Mouse (Mus musculus) thymus, postnatal 14 days (tissue): ENCODE data around the gene Fbxl5.

Experiments used
- DNase-seq: peaks from one replicate; pipeline ENCODE4 v3.0.0; 2021

Fbxl5 gene

DNA sequence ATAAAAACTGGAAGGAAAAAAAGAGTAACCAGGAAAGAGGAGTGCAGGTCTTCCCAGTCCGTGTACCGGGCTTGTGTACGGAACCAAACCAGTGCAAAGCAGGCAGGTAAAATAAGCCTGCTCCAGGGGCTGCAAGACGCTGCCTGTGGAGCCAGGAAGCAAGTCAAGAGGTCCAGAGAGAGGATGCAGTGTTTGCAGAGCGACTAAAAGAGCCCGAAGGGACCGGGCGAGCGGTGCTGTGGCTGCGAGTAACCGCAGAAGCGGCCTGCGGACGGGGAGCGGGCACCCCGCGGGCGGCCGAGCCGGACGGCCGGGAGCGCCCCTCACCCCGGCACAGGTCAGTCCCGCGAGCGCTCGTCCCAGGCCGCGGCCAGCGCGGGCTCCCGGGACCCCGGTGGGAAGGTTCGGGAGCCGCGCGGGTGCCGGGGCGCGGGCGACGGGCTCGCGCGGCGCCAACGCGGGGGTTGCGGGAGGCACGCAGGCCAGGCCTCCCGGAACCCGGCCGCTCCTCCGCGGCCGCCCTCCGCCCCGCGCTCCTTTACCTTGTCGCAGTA is 39.9 kb downstream of the Fbxl5 start:
- peak; percentile 50 for DNase-seq

DNA sequence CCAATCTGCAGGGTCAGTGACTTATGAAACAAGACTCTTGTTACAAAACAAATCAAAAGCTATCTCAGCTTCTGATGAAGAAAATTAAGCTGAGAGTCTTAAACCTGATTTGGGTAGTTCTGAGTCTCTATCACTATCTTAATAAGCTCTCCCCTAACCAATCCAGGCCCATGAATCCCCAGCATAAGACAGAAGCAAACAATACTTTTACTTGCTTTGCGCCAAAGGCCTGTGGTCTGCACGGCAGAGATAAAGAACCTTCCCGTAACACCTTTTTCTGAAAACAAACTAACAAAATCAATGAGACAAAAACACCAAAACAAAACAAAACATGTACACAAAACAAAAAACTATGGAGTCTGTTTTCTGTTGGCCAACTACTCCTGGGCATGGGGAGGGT is 42.9 kb downstream of the Fbxl5 start:
- DNase-seq: no peak

DNA sequence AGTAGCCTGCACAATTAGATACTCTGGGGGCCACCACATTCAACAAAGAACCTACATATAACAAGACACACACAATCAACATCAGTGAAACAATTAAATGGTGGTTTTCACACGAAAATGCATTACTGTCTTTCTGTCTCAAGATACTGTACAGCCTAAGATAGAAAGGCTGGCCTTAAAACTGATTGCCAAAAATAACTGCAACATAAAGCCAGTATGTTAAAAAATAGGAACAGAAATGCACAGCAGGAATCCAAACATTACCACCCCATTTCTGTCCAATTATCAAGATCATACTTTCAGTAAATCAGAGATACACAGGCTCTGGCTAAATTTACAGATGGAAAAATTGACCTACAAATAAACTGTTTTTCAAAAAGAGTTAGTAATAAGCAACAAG is 44.4 kb downstream of the Fbxl5 start:
- no peak for DNase-seq

DNA sequence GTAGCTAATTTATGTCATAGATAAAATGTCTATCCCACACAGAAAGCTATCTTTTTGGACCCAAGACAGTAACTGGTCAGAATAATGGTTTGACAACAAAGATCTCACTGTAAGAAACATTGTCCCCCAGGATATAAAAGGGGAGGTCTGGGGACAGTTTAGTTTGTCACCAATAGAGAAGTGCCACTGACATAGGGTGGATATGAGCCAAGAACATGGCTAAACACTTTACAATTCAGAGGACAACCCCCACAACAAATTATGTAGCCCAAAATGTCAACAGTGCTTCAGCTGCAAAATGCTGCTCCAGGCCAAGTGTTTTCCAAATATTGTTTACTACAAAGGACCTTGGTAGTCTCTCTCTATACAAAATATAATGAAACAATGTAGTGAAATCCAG is 45.0 kb downstream of the Fbxl5 start:
- DNase-seq: no peak

DNA sequence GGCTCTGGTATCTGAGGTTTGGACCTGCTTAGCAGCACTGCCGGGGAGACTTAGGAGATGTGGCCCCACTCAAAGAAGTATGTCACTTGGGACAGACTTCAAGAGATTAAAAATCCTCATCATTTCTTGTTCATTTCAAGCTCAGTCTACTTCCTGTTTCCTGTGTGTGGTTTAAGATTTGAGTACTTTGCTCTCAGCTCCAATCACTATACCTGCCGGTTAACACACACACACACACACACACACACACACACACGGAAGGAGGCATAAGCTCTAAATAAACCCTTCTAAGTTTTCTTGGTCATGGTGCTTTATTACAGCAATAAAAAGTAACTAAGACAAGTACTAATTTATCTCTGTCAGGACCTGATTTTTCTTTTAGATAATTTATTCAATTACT is 49.9 kb downstream of the Fbxl5 start:
- peak; percentile 35 for DNase-seq

DNA sequence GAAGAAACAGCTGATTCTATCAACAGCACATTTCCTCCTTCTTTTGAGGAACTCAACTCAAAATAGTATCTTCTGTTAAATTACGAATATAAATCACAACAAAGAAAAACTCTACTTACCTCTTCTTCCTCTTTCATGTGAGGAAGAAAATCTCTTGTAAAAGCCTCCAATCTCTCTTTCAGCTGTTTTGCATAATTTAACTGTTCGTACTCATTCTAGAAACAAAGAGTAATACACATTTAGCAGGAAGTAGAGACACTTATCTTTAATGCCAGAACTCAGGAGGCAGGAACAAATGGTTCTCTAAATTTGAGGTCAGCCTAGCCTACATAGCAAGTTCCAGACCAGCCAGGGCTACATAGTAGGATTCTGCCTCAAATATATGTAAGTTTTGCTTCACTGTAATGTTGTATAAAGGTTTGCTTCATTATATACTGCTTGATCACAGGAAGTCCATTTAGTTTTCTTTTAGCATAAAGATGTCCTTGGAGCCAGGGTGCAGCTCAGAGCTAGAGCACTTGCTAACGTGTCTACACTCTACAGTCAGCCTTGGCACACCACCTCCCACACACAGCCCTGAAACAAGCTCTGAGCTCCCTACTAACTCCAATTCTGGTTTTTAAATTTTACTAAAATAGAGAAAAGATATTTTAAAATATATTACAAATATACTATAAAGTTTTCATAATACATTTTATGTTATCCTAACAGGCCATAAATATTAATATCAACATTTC is 50.7 kb downstream of the Fbxl5 start:
- no peak for DNase-seq

DNA sequence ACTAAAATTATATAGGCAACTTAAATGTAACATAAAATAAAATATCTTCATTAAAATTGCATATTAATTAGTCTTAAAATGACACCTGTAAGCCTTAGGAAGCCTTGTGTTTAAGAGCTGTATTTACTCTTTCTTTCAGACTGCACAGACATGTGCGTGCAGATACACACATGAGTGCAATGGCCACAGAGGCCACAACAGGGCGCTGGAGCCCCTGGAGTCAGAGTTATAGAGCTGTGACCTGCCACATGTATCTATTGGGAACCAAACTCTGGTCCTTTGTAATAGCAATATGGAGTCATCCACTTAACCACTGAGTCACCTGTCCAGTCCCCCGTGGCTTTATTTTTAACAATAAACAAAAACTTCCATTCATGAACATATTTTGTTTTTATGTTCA is 72.3 kb downstream of the Fbxl5 start:
- no peak for DNase-seq

DNA sequence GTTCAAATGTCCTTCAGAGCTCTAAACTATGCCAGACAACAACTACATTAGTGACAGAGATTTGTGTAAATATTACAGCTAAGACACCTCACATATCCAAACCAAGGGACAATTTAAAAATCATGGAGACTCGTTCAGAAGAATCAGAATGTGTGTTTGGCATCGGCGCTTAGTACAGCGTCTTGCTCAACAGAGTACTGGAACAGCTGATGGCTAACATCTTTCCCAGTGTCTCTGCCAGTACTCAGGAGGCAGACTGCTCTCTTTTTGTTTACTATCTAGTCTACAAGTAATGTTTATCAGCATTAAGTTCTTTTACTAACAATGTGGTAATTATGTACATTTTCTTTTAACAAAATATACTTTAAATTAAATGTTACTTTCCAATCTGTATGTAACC is 73.4 kb downstream of the Fbxl5 start:
- DNase-seq: no peak

DNA sequence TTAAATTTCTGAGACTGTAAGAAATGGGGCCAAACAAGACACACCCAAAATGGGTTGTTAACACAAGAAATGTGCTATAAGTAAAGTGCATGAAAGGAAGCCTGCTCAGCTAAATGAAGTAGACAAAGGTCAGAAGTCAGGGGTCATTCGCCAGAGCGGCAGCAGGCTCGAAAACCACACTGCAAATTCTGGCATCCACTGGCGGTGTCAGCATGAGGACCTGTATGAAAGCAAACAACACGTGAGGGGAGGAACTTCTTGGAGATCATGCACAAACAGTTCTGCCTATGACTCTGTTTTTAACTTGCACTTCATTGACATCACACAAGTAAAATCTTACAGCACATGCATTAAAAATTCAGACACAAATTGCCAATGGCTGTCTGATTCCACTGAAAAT is 76.3 kb downstream of the Fbxl5 start:
- no peak for DNase-seq

DNA sequence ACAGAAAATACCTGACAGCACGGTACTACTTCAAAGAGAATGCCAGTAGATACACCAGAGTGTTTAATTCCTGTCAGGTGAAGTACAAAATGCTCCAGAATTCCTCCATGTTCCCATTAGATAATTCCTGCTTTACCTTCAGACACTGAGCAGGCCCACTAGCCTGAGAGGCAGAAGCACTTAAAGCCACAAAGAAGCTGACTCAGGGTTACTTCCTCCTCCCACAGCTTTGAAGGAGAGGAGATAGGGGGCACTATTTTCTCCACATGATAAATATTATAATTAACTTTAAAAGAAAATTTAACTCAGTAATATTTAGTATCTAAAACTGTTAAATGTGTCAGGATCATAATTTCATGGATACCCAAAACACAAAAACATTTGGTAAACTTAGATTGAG is 77.3 kb downstream of the Fbxl5 start:
- no peak for DNase-seq

DNA sequence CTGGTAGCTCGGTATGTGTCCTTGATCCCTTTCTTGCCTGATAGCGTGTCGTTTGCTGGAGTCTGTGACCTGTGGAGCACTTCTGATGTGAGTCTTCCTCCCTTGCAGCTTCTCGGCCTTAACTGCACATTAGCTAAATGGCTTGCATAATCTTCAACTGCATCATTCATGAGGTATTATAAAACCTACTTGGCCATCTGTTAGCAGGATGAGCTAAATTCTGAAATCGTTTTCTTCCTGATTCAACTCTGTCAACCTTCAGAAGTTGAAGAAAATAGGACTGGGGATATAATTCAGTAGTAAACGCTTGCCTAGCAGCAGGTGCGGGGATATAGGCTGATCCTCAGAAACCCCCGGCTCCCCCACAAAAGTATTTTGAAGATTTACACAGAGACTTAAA is 89.1 kb downstream of the Fbxl5 start:
- DNase-seq: no peak

DNA sequence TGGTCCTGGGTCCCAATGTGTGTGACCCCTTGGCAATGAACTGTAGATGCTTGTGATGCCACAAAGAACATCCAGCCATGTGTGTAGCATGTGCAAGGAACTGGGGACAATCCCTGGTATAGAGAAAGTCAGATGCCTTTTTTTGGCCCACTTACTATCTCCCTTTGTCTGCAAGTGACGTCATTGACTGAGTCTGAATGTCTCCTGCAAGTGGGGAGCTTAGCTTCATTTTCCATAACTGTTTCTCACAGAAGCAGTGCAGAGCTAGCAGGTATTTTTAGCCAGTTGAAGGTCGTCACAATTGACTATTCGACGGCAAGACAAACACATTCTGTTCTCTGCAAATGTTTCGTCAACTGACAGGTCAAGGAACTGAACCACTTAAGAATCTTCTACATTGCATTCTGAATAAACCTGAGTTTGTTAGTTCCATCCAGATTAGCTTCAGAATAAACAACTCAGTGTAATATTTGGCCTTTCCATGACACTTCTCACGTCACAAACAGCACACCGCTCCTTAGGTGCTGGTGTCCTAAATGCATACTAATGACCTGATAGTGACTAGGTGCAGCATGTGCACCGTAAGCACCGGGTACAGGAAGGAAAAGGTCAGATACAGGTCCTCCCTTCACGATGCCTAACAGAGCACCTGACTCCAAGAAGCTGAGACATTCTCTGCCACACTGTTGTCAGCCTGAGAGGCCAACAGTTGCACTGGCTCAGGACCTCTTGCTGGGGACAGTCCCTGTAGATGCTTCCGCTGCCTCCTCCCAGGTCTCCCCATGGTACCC is 92.9 kb downstream of the Fbxl5 start:
- DNase-seq: no peak

DNA sequence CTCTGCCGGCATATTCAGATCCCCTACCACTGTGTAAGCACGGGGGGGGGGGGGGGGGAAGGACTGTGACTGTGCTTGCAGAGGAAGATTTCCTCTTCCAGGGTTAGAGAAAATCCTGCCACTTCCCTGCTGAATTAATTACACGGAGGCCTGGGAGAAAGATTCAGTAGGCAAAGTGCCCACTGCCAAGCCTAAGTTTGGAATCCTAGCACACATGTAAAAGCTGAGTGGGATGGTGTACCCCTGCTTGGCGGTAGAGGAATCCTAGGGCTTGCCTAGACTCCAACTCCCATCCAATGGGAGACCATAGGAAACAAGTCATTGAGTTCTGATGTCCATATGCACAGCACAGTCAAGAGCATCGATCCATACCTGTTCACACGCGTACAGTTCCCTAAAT is 97.6 kb downstream of the Fbxl5 start:
- DNase-seq: no peak

DNA sequence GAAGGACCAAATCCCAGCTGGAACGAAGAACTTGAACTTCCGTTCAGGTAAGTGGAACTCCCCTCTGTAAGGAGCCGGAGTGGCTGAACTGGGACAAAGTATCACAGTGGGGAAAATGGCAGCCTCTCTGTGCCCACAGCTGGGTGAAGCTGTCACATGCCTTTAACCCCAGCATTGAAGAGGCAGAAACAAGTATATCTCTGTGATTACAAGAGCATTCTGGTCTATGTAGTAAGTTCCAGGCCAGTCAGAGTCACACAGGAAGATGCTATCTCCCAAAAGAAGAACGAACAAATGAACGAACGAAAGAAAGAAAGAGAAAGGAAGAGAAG is 99.0 kb downstream of the Fbxl5 start:
- no peak for DNase-seq

DNA sequence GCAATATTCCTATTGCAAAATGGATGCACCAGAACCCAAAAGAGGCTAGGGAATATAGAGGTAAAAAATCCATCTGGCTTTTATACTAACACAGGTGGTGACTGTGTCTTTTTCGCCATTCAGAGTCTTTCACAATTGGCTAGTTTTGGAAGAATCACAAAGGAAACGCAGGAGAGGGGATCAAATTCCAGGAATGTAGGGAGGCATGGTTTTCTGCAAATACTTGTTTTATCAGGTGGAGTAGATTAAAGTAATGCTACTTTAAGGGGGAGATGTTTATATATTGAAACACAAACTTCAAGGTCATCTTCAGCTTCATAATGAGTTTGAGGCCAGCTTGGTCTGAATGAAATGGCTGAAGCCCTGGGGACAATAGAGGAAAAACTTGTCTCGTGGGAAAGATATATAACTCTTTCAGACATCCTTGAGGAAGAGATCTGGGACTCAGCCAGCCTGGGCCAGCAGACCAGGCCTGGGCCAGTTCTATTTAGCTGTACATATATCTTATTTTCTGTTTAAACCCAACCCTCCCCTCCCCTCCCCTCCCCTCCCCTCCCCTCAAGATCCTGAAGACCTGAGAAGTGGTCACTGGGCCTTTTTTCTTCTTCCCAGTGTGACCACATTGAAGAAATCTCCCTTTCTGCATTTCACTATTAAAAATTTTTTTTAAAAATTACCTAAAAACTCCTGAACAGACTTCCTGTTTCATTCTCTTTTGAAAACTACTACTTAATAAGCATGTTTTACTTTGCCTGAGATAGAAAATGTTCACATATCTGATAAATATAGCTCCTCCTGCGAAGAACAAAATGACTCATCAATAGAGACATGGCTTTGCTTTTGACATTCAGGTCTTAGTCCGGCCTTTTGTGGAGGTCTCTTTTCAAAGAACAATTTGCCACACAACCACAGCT is 99.6 kb downstream of the Fbxl5 start:
- DNase-seq: no peak

DNA sequence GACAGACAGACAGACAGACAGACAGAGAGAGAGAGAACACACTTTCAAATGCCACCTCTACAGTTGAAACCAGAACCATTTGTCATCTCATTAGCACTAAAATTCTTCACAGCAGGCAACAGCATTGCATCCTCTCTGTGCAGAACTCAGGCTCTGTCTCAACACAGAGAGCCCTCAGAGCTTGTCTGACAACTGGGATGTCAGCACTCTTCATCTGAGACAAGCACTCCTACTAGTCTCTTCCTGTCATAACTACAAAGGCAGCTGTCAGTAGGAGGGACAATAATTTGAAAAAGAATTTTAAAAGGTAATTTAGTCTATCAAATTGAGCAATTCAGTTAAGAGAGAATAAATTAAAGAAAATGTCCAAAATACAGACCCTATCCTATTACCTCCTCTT is 122.2 kb downstream of the Fbxl5 start:
- DNase-seq: no peak

DNA sequence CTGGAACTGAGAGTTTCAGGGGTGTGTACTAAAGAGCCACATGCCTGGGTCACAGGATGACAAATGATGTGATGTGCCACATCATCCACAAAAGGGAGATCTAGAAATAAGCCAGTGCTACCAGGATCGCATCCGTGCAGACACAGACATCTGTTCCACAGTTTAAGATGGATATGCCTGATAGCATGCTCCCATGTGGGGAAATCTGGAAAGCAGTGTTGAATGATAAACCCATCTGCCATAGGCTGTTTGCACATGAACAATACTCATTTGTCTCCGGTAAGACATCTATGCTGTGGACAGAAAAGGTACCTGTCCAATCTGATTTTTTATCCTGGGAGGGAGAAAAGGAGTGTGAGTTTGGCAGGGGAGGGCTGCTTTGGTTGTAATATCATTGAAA is 124.3 kb downstream of the Fbxl5 start:
- no peak for DNase-seq
